In genomic region chr3:156560766-156561165, GRCm38 (mm10) we compare ENCODE assay signal across 8 mouse cellular contexts. TPM values are rescaled to one million over a fixed set of nuclear protein-coding genes. Genes with fewer than 3 reads are reported as not detected.
DNase-seq lines count a peak whose midpoint lies in the region; ATAC-seq lines count a peak whose summit lies in the region.

No protein-coding gene starts in this region.

- intact Hi-C loops in left cerebral cortex, postnatal 10 days (cut with DNase I), result loop anchor here (5.0 to 10.0 kb wide), 8 partner anchors 234 to 1908 kb away; no protein-coding TSS in a partner anchor

- no peaks in the 10 kb centered on the region for H3K36me3 ChIP-seq in intestine, embryonic 15.5 days

- under 1% methylated on average over 27 of the region's 27 CpGs for WGBS in intestine, embryonic 15.5 days

- H3K27me3 ChIP-seq in intestine, embryonic 15.5 days (replicated peaks), result peaks cover 15% of the 10 kb centered on the region

- H3K27ac ChIP-seq in intestine, embryonic 15.5 days, result peak overlapping the region; percentile 72

- peak; percentile 3 to 33 for DNase-seq in adrenal gland, adult 18-20 months (ENCODE audit: low spot score in 2 of 2)
- peak; percentile 83 for DNase-seq in embryo, embryonic 10.5 days (ENCODE audit: low spot score)
- DNase-seq in gastrocnemius, postnatal 25 days, result peak; percentile 80
- peak; percentile 87 to 90 for DNase-seq in left cerebral cortex, postnatal 10 days (ENCODE audit: extremely low spot score in 1 of 2, low spot score in 2 of 2)
- peak; percentile 83 for DNase-seq in right cerebral cortex, postnatal 4 days

- H3K9me3 ChIP-seq in intestine, embryonic 15.5 days, result no peaks in the 10 kb centered on the region

- peak overlapping the region; percentile 93 for H3K4me2 ChIP-seq in intestine, embryonic 15.5 days (replicated peaks)

- no peak overlapping the region for H3K9ac ChIP-seq in intestine, embryonic 15.5 days

- H3K4me3 ChIP-seq in intestine, embryonic 15.5 days (replicated peaks), result peak overlapping the region; percentile 49

- H3K4me1 ChIP-seq in intestine, embryonic 15.5 days (replicated peaks), result peaks cover 8% of the 10 kb centered on the region; the same call in 1 of the 2 replicates

- peak; percentile 86 for ATAC-seq in intestine, embryonic 15.5 days
- peak; percentile 27 for ATAC-seq in megakaryocyte progenitor cell, adult 5-6 weeks (replicated peaks; ENCODE audit: poor library complexity)
- ATAC-seq in monocyte, adult 5-6 weeks (replicated peaks; ENCODE audit: insufficient number of reproducible peaks, low FRiP score, low TSS enrichment, poor library complexity, severe bottlenecking), result no peak

RNA-seq across cellular contexts. Expression of gene Negr1, which starts 0.8 kb away (rescaled TPM):
- 10 to 100 TPM; 10.2 to 15.4 TPM for total RNA-seq in adrenal gland, adult 18-20 months (2021)
- total RNA-seq in gastrocnemius, postnatal 25 days (2021), result under 1 TPM; 0.49 to 0.62 TPM
- 3.0 and 3.8 TPM in 2 replicates for polyA plus RNA-seq in intestine, embryonic 15.5 days (2015; fragmentation: Nextera tagmentation; extraction: Ambion mirVana)
- 100 to 1,000 TPM; 284 to 293 TPM for total RNA-seq in left cerebral cortex, postnatal 10 days (2021)
- total RNA-seq in megakaryocyte progenitor cell, adult 5-6 weeks (2015), result not detected in 2 replicates
- total RNA-seq in megakaryocyte progenitor cell, adult 5-6 weeks (2017), result not detected in 2 replicates
- total RNA-seq in monocyte, adult 5-6 weeks (2017), result not detected in 3 replicates

Comparison
In these comparisons a context has a peak if more than half of its experiments do, and no peak if none do; other contexts are left out.
1. DNase-seq: peak in every context shown above with its lines; median percentile 88 in left cerebral cortex, postnatal 10 days; 83 in embryo, embryonic 10.5 days; 83 in right cerebral cortex, postnatal 4 days; 80 in gastrocnemius, postnatal 25 days; 18 in adrenal gland, adult 18-20 months.
2. RNA of gene Negr1, which starts 0.8 kb away (total RNA-seq): 284 to 293 TPM in left cerebral cortex, postnatal 10 days; 10.2 to 15.4 TPM in adrenal gland, adult 18-20 months, 0.49 to 0.62 TPM in gastrocnemius, postnatal 25 days, not detected in megakaryocyte progenitor cell, adult 5-6 weeks and not detected in monocyte, adult 5-6 weeks; every median in the first group is over 10 times any median in the second.